Mouse (Mus musculus) cerebellum, adult 8-10 months (tissue): ENCODE measurements at regions not wholly inside any gene's neighbourhood (a gene's known extent, or its start where the extent isn't known, plus 50 kb on each side); places are given as distances from the start of the nearest gene placed in this dataset.

ENCODE experiments used
- DNase-seq: peaks from one replicate; pipeline ENCODE4 v3.0.0; 2022

GRCm38 (mm10) chr3:37908456-37908855 is 184.2 kb upstream of the Gm5148 start:
- no peak for DNase-seq

GRCm38 (mm10) chr3:37907432-37908088 is 183.3 kb upstream of the Gm5148 start:
- DNase-seq: no peak

- no peak for DNase-seq
Observed at GRCm38 (mm10) chr3:37906806-37907251, 182.5 kb upstream of the Gm5148 start.

GRCm38 (mm10) chr3:37904188-37904587 is 179.9 kb upstream of the Gm5148 start:
- no peak for DNase-seq

- no peak for DNase-seq
Observed at GRCm38 (mm10) chr3:37903482-37903881, 179.2 kb upstream of the Gm5148 start.

- DNase-seq: no peak
Observed at GRCm38 (mm10) chr3:37903021-37903420, 178.7 kb upstream of the Gm5148 start.

- no peak for DNase-seq
Observed at GRCm38 (mm10) chr3:37897392-37897791, 173.1 kb upstream of the Gm5148 start.

GRCm38 (mm10) chr3:37896821-37897311 is 172.6 kb upstream of the Gm5148 start:
- no peak for DNase-seq

- no peak for DNase-seq
Observed at GRCm38 (mm10) chr3:37894599-37894998, 170.3 kb upstream of the Gm5148 start.

- DNase-seq: no peak
Observed at GRCm38 (mm10) chr3:37890202-37890601, 165.9 kb upstream of the Gm5148 start.

- DNase-seq: no peak
Observed at GRCm38 (mm10) chr3:37888455-37888854, 164.2 kb upstream of the Gm5148 start.

- DNase-seq: no peak
Observed at GRCm38 (mm10) chr3:37887711-37888110, 163.4 kb upstream of the Gm5148 start.

GRCm38 (mm10) chr3:37886705-37887454 is 162.6 kb upstream of the Gm5148 start:
- no peak for DNase-seq

GRCm38 (mm10) chr3:37885776-37886175 is 161.5 kb upstream of the Gm5148 start:
- no peak for DNase-seq

- DNase-seq: no peak
Observed at GRCm38 (mm10) chr3:37882417-37882816, 158.1 kb upstream of the Gm5148 start.

- no peak for DNase-seq
Observed at GRCm38 (mm10) chr3:37881016-37881415, 156.7 kb upstream of the Gm5148 start.

GRCm38 (mm10) chr3:37879056-37879455 is 154.8 kb upstream of the Gm5148 start:
- DNase-seq: no peak

- no peak for DNase-seq
Observed at GRCm38 (mm10) chr3:37876016-37876765, 151.9 kb upstream of the Gm5148 start.

GRCm38 (mm10) chr3:37875331-37876015 is 151.2 kb upstream of the Gm5148 start:
- DNase-seq: no peak

GRCm38 (mm10) chr3:37874864-37875263 is 150.6 kb upstream of the Gm5148 start:
- DNase-seq: no peak

- no peak for DNase-seq
Observed at GRCm38 (mm10) chr3:37874346-37874745, 150.1 kb upstream of the Gm5148 start.

GRCm38 (mm10) chr3:37872329-37872728 is 148.0 kb upstream of the Gm5148 start:
- DNase-seq: no peak

- no peak for DNase-seq
Observed at GRCm38 (mm10) chr3:37871076-37871475, 146.8 kb upstream of the Gm5148 start.
